Mouse (Mus musculus) brain, adult 10 weeks (tissue): ENCODE results near the gene Hdac1. TPM values are rescaled to one million over a fixed set of nuclear protein-coding genes. Genes with fewer than 3 reads are reported as not detected.

ENCODE experiments used
- polyA plus RNA-seq: library from polyadenylated mRNA; stranded (reverse); fragments of 350-450 nt; fragmentation: Illumina TruSeq; extraction: RNeasy Lipid Tissue Mini Kit (QIAGEN cat#74804); gene quantifications from one replicate; pipeline ENCODE4 v1.2.3, GENCODE M21; 2015; ENCODE audit warnings: low read depth, low replicate concordance

Gene Hdac1
- 38.9 TPM for polyA plus RNA-seq

GRCm38 (mm10) chr4:129542592-129543141, at the start of gene Hdac1:
Gene Hdac1, minus strand, starts transcription at chr4:129542713.

GRCm38 (mm10) chr4:129578466-129578865, 36.0 kb upstream of the Hdac1 start, which contains the start of gene Fam167b:
Gene Fam167b, minus strand, starts transcription at chr4:129578549.

GRCm38 (mm10) chr4:129573430-129573829, 30.9 kb upstream of the Hdac1 start, which contains the start of gene Lck:
Gene Lck, minus strand, starts transcription at chr4:129573641.

GRCm38 (mm10) chr4:129513086-129513767, 29.3 kb downstream of the Hdac1 start, which contains the start of gene Marcksl1:
Gene Marcksl1, plus strand, starts transcription at chr4:129513581.

GRCm38 (mm10) chr4:129490972-129491880, 51.3 kb downstream of the Hdac1 start, which contains the start of the genes Tssk3 and Fam229a:
Gene Tssk3, minus strand, starts transcription at chr4:129491022.
Gene Fam229a, plus strand, starts transcription at chr4:129491190.

Other genes starting within 250 kb of the Hdac1 start
- 91.6 TPM for gene Rbbp4, start 207.3 kb downstream of the Hdac1 start, polyA plus RNA-seq
- 37.3 TPM for gene Zbtb8os, start 207.0 kb downstream of the Hdac1 start, polyA plus RNA-seq
- 6.8 TPM for gene Zbtb8a, start 164.6 kb downstream of the Hdac1 start, polyA plus RNA-seq
- 3.6 TPM for gene Zbtb8b, start 101.9 kb downstream of the Hdac1 start, polyA plus RNA-seq
- 50.2 TPM for gene Bsdc1, start 81.1 kb downstream of the Hdac1 start, polyA plus RNA-seq
- gene Tssk3, start 51.7 kb downstream of the Hdac1 start, polyA plus RNA-seq: not detected
- not detected for gene Fam229a, start 51.5 kb downstream of the Hdac1 start, polyA plus RNA-seq
- 72.9 TPM for gene Marcksl1, start 29.1 kb downstream of the Hdac1 start, polyA plus RNA-seq
- gene Lck, start 30.9 kb upstream of the Hdac1 start, polyA plus RNA-seq: 2.3 TPM
- gene Fam167b, start 35.8 kb upstream of the Hdac1 start, polyA plus RNA-seq: 1.2 TPM
- 229 TPM for gene Eif3i, start 57.9 kb upstream of the Hdac1 start, polyA plus RNA-seq
- 151 TPM for gene Tmem234, start 58.0 kb upstream of the Hdac1 start, polyA plus RNA-seq
- gene Dcdc2b, start 71.5 kb upstream of the Hdac1 start, polyA plus RNA-seq: 5.6 TPM
- 33.5 TPM for gene Iqcc, start 76.4 kb upstream of the Hdac1 start, polyA plus RNA-seq
- 55.4 TPM for gene Ccdc28b, start 81.2 kb upstream of the Hdac1 start, polyA plus RNA-seq
- 33.5 TPM for gene Txlna, start 98.4 kb upstream of the Hdac1 start, polyA plus RNA-seq
- gene Kpna6, start 130.1 kb upstream of the Hdac1 start, polyA plus RNA-seq: 45.4 TPM
- gene Tmem39b, start 154.1 kb upstream of the Hdac1 start, polyA plus RNA-seq: 7.9 TPM
- gene Khdrbs1, start 199.6 kb upstream of the Hdac1 start, polyA plus RNA-seq: 91.9 TPM